Mouse (Mus musculus) midbrain, postnatal 0 days (tissue): ENCODE measurements around the gene Tead2. TPM values are rescaled to one million over a fixed set of nuclear protein-coding genes. Genes with fewer than 3 reads are reported as not detected.

Experiments used
- ATAC-seq: fragments of 200-750 bp; cut with Nextera tagmentation; 2 replicates; pipeline ENCODE4 v1.8.0; 2017; ENCODE audit warnings: moderate number of reproducible peaks, mild to moderate bottlenecking, moderate TSS enrichment, moderate library complexity; ENCODE audit not compliant: low FRiP score
- DNase-seq: peaks from one replicate; pipeline ENCODE4 v3.0.0-alpha.2; 2015; ENCODE audit warnings: low spot score
- H3K27ac ChIP-seq: fragments of 300-500 bp; sonication (generic); 2 replicates; pipeline ENCODE4 v1.5.1; 2014; ENCODE audit warnings: low read depth, mild to moderate bottlenecking, low read length, mixed read lengths
- H3K27me3 ChIP-seq: fragments of 300-500 bp; sonication (generic); 2 replicates; pipeline ENCODE4 v1.6.1; 2014; ENCODE audit warnings: low read length, control low read depth, mixed read lengths; ENCODE audit not compliant: insufficient read depth
- H3K36me3 ChIP-seq: fragments of 300-500 bp; sonication (generic); 2 replicates; pipeline ENCODE4 v1.6.1; 2014; ENCODE audit warnings: low read length, control low read depth, mixed read lengths; ENCODE audit not compliant: insufficient read depth
- H3K4me1 ChIP-seq: fragments of 300-500 bp; sonication (generic); 2 replicates; pipeline ENCODE4 v1.6.1; 2014; ENCODE audit warnings: mild to moderate bottlenecking, control low read depth, antibody characterized with exemption, low read length, mixed read lengths; ENCODE audit not compliant: insufficient read depth
- H3K4me2 ChIP-seq: fragments of 300-500 bp; sonication (generic); 2 replicates; pipeline ENCODE4 v1.6.1; 2014; ENCODE audit warnings: low read depth, mild to moderate bottlenecking, low read length, mixed read lengths; ENCODE audit not compliant: poor library complexity, severe bottlenecking
- H3K4me3 ChIP-seq: fragments of 300-500 bp; sonication (generic); 2 replicates; pipeline ENCODE4 v1.5.1; 2014; ENCODE audit warnings: low read depth, mild to moderate bottlenecking, low read length, moderate library complexity
- H3K9ac ChIP-seq: fragments of 300-500 bp; sonication (generic); replicated peaks from 2 replicates; pipeline ENCODE4 v1.6.1; 2014; ENCODE audit warnings: mild to moderate bottlenecking, low read length, moderate library complexity, mixed read lengths; ENCODE audit not compliant: poor library complexity, severe bottlenecking
- H3K9me3 ChIP-seq: fragments of 300-500 bp; sonication (generic); 2 replicates; pipeline ENCODE4 v1.6.1; 2016; ENCODE audit warnings: low read length, control low read depth
- CTCF ChIP-seq: IDR thresholded peaks from 2 replicates; pipeline ENCODE4 v1.5.1; 2016; ENCODE audit warnings: antibody characterized with exemption, mild to moderate bottlenecking
- WGBS: fragments of 180-500 bp; shearing (Covaris S2); extraction: QIAGEN DNeasy Blood & Tissue Kit; methylation state at CpG from one replicate; pipeline ENCODE4 v1.1.7; 2014; 5-methylcytosine and 5-hydroxymethylcytosine counted together
- polyA plus RNA-seq: library from polyadenylated mRNA; unstranded; fragments of >200 nt; fragmentation: Nextera tagmentation; extraction: Ambion mirVana; gene quantifications from 2 replicates; pipeline ENCODE4 v1.2.1, GENCODE M21; 2015
- total RNA-seq: library from RNA; depleted of rRNA; stranded (reverse); fragments of >200 nt; gene quantifications from 2 replicates; pipeline ENCODE4 v1.2.3, GENCODE M21; 2014

The Tead2 gene
- total and polyA plus RNA-seq, 2 experiments from 2014 or later, result 17.0 to 54.8 TPM

DNA sequence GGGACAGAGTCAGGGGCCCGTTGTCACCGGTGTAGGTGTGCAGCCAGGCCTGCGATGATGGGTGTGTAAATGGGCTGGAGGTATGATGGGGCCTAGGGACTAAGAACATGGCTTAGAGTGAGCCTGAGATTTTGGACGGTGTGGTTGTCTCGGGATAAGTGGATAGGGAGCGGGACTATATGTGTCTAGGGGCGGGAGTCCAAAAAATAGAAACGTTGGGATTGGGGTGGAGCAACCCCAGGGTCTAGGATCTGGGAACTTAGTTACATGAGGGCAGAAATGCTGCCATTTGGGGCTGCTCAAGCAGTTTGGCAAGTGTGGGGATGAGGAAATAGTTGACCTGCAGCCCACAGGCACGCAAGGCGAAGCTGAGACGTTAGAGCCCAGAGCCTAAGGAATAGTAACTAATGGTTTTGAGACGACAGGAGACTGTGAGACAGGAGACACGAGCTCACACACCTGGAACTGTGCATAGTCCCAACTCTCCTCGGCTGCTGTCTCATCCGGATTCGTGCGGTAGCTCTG is 20.2 kb downstream of the Tead2 start:
- TF ChIP-seq CTCF, result no peak
- Histone ChIP-seq H3K4me1 (peaks cover 9% of the 10 kb centered on the region; the same call in 1 of the 2 replicates), H3K27ac (no peak overlapping the region), H3K27me3 (peaks cover 5% of the 10 kb centered on the region; the same call in 1 of the 2 replicates), H3K9ac (0 out of 2 replicates have a peak overlapping the region, but pooled peaks have one; percentile 8), H3K4me2 (no peak overlapping the region), H3K4me3 (no peak overlapping the region), H3K36me3 (no peaks in the 10 kb centered on the region), H3K9me3 (no peaks in the 10 kb centered on the region)
- ATAC-seq, result 0 out of 2 replicates have a peak, but pooled peaks have one; percentile 12
- 43% methylated on average over 17 of the region's 17 CpGs for WGBS
- no peak for DNase-seq

DNA sequence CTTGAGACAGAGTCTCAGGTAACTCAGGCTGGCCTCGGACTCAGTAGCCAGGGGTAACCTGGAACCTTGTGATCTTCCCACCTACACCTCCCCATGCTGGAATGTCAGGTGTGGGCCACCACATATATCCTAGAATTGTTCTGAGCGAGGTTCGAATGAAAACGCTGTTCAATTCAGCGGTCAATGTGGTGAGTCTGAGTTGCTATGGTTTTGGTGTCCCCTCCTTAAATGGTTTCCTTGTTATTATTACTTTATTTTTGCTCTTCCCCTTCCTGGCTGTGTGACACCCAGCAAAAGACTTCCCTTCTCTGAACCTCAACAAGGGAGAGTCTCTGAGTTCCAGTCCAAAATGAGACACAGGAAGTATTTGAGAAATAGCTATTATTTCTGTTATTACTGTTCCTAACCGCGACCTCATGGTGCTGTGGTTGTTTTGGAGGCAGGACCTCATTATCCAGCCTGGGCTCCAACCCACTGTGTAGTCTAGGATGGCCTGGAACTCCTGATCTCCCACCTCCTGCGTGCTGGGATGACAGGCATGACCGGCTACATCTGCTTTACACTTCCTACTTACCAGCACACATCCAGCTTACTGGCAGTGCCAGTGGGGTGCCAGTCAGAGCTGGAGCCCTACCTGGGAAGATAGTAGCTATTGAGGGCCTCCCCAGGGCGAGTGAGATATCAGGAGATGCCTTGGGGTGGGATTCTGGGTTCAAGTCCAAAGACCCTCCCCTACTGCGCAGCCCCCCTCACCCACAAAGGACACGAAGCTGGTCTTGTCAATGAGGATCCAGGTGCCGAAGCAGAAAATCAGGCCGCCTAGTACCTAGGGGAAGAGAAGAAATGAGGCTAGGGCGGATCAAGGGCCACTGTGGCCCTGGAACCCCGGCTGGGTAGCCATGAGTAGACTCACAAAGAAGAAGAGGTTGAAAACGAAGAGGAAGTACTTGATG is 22.5 kb downstream of the Tead2 start:
- TF ChIP-seq CTCF, result no peak
- Histone ChIP-seq H3K36me3 (no peaks in the 10 kb centered on the region), H3K4me3 (no peak overlapping the region), H3K9ac (no peak overlapping the region), H3K9me3 (no peaks in the 10 kb centered on the region), H3K27me3 (peaks cover 5% of the 10 kb centered on the region; the same call in 1 of the 2 replicates), H3K4me2 (no peak overlapping the region), H3K27ac (no peak overlapping the region), H3K4me1 (peaks cover 12% of the 10 kb centered on the region)
- whole genome bisulfite sequencing, result 78% methylated on average over 17 of the region's 17 CpGs
- DNase-seq (no peak), ATAC-seq (no peak)

DNA sequence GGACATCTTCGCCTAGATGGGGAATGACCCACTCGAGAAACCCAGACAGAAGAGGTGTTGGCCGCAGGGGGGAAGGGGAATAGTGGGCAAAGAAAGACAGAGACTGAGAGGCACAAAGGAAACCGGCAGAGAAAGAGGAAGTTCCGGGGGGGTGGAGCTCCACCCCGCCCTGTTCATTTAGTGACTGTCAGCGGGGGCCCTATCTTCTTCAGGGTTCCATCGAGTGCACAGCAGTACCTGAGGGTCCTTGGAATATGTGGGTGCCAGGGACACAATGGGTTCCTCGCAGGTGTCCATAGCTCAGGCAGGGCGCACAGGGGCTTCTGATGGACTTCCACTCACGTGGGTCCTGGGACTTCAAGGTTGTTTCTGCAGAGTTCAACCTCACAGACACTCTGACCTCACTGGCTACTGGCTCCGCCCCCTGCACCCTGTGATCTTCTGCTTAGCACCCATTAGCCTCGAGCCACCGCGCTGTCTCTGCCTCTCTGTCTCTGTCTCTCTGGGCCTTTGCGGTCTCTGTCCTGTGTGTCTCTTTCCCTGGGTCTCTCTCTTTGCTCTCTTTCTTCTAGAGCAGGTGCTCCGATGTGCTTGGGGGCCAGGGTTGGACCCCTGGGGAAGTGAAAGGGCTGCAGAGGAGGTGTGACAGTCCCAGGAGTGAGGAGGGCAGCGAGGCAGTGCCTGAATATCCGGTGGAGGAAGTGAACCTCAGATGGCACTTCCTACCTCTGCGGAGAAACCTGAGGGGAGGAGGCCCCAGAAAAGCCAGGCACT is 23.4 kb downstream of the Tead2 start, which contains the start of gene Cd37:
Gene Cd37 (minus strand): TSS at position 393 of the 774 bp plus-strand sequence.
- no peak for DNase-seq
- H3K36me3 ChIP-seq, result no peaks in the 10 kb centered on the region
- WGBS, result 41% methylated on average over 20 of the region's 20 CpGs
- H3K27me3 ChIP-seq, result peaks cover 5% of the 10 kb centered on the region; the same call in 1 of the 2 replicates
- no peak within 1 kb of the TSS for H3K27ac ChIP-seq
- no peak for TF ChIP-seq CTCF
- no peak within 1 kb of the TSS for H3K9ac ChIP-seq
- no peak for ATAC-seq
- no peak within 1 kb of the TSS for H3K4me3 ChIP-seq
- H3K9me3 ChIP-seq, result no peaks in the 10 kb centered on the region
- H3K4me2 ChIP-seq, result no peak within 1 kb of the TSS
- peaks cover 12% of the 10 kb centered on the region for H3K4me1 ChIP-seq

DNA sequence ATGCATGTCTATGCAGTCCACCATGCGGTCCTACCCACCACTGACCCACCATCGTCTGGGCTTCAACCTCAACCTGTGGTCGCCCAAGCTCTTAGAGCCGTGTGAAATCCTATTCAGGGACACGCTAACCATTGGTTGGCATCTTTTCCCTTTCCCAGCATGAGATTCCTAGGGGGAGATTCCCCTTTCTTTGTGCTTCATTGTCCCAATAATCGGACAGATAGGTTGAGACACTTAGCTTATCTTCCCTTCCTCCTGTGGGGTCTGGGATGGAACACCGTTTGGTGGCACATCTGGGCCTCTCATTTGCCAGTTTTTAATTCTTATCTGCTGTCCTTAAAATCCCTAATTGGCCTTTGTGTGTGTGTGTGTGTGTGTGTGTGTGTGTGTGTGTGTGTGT is 24.6 kb downstream of the Tead2 start:
- Histone ChIP-seq H3K27ac (no peak overlapping the region), H3K4me2 (peak overlapping the region; percentile 74), H3K9me3 (no peaks in the 10 kb centered on the region), H3K27me3 (no peaks in the 10 kb centered on the region), H3K4me1 (peaks cover 5% of the 10 kb centered on the region; the same call in 1 of the 2 replicates), H3K36me3 (no peaks in the 10 kb centered on the region), H3K9ac (no peak overlapping the region), H3K4me3 (no peak overlapping the region)
- no peak for TF ChIP-seq CTCF
- no peak for DNase-seq
- WGBS, result 57% methylated on average over 7 of the region's 7 CpGs
- ATAC-seq, result no peak

DNA sequence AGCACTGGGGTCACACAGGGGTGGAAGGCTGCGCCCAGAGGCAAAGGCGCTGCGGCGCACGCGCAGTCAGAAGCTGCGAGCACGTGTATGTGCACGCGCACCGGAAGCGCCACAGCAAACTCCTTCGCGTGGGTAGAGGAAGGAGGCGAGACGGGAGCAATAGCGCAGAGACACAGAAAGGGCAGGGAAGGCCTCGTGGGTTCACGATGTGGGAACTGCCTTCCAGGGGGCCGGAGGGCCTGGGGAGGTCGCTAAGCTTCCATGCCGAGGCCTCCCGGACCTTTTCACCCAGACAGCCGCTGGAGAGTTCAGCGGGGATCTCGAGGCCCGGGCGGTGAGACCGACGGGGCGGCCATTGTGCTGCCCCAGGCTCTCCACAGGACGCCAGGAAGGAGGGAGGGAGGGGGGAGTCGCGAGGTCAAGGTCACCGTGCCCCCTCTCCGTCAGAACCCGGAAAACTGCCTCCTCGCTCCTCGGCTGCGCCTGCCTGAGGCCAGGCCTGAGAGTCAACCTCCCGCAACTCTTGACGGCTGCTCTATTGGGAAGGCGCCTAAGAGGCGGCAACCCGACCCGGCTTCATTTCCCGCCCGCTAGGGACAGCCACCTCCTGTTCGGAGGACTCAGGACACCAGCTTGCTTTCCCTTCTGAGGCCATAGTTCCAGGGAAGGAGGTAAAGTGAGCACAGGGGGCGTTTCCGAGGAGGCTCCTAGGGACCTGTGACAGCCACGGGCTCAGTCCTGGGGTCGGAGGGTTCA is 25.3 kb downstream of the Tead2 start, which contains the start of gene Slc6a16:
Gene Slc6a16 (plus strand): TSS at position 453 of the 756 bp plus-strand sequence.
- H3K4me2 ChIP-seq, result peak within 1 kb of the TSS; percentile 74
- H3K9me3 ChIP-seq, result no peaks in the 10 kb centered on the region
- H3K36me3 ChIP-seq, result no peaks in the 10 kb centered on the region
- WGBS, result 7% methylated on average over 50 of the region's 53 CpGs
- H3K4me1 ChIP-seq, result peaks cover 3% of the 10 kb centered on the region; the same call in 1 of the 2 replicates
- H3K4me3 ChIP-seq, result peak within 1 kb of the TSS; percentile 44
- H3K27me3 ChIP-seq, result no peaks in the 10 kb centered on the region
- DNase-seq (peak; percentile 77), ATAC-seq (peak; percentile 69)
- H3K27ac ChIP-seq, result no peak within 1 kb of the TSS
- H3K9ac ChIP-seq, result peak within 1 kb of the TSS; percentile 51
- TF ChIP-seq CTCF, result peak; percentile 28
